Mouse (Mus musculus) skeletal muscle tissue, postnatal 0 days (tissue): ENCODE data around the gene Adora3. TPM values are rescaled to one million over a fixed set of nuclear protein-coding genes. Genes with fewer than 3 reads are reported as not detected.

Experiments
- polyA plus RNA-seq: library from polyadenylated mRNA; unstranded; fragments of >200 nt; fragmentation: Nextera tagmentation; extraction: Ambion mirVana; gene quantifications from 2 replicates; pipeline ENCODE4 v1.2.1, GENCODE M21; 2015

Adora3 gene
- polyA plus RNA-seq: 3.4 and 5.3 TPM in 2 replicates

GRCm38 (mm10) chr3:105870558-105870957 is at the start of gene Adora3, which contains the start of gene Tmigd3:
Gene Adora3 (plus strand): TSS chr3:105870858.
Gene Tmigd3 (plus strand): TSS chr3:105870903.

DNA sequence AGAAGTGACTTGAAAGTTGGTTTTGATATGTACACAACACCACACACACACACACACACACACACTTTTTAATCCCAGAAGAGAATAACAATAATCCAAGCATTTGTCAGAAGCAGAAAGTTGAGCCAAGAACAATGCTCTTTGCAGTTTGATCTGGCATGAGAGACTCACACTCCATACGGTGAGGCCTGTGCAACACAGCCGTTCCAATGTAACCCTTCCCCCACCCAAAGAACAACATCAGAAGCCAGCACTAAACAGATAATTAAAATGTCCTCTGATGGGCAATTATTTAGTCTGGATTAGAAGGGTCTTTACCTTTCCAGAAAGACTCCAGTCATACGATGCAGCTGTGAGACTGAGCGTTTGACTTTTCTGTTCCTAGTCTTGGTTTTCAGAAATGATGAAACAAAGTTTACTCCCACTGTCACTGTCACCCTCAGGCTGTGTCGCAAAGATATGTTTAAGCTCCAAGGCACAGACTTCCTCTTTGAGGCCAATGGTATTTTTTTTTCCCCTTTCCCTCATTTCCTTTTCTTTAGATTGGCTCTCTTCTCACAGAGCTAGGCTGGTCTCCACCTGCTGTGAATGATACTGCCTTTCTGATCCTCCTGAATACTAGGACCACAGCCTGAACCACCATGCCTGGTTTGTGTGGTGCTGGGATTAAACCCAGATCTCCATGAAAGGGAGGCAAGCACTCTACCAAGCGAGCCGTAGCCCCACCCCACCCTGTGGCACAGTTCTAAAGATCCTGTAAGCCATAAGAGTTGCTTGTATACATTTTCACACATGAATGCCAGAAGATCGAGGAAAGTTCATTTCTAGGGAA is 61.8 kb downstream of the Adora3 start, which contains the start of gene I830077J02Rik:
TSS of gene I830077J02Rik (minus strand) at position 425 of the 832 bp plus-strand sequence.

Other genes starting within 250 kb of the Adora3 start
- gene Ddx20, start 183.3 kb upstream of the Adora3 start, polyA plus RNA-seq: 11.8 and 11.9 TPM in 2 replicates
- gene Inka2, start 166.3 kb upstream of the Adora3 start, polyA plus RNA-seq: 9.5 and 11.3 TPM in 2 replicates
- gene Rap1a, start 69.5 kb upstream of the Adora3 start, polyA plus RNA-seq: 110 and 128 TPM in 2 replicates
- 0.18 TPM in 2 replicates for gene Tmigd3, start within 50 bp of the Adora3 start, polyA plus RNA-seq
- 0.95 and 1.9 TPM in 2 replicates for gene I830077J02Rik, start 61.8 kb downstream of the Adora3 start, polyA plus RNA-seq
- gene Wdr77, start 88.5 kb downstream of the Adora3 start, polyA plus RNA-seq: 56.9 and 63.5 TPM in 2 replicates
- 1,053 and 1,137 TPM in 2 replicates for gene Atp5f1, start 89.2 kb downstream of the Adora3 start, polyA plus RNA-seq
- gene Ovgp1, start 102.9 kb downstream of the Adora3 start, polyA plus RNA-seq: 1.3 and 1.9 TPM in 2 replicates
- 0.15 TPM in 1 of 2 replicates, not detected in the other for gene Pifo, start 143.8 kb downstream of the Adora3 start, polyA plus RNA-seq
- gene Chil5, start 162.0 kb downstream of the Adora3 start, polyA plus RNA-seq: 0.27 TPM in 1 of 2 replicates, not detected in the other
- not detected in 2 replicates for gene Chia1, start 242.4 kb downstream of the Adora3 start, polyA plus RNA-seq